Mouse (Mus musculus) frontal cortex, postnatal 14 days (tissue): Measurements from ENCODE around the gene Pes1.
"Not testable (repeated sequence)": the region's sequence is repeated elsewhere in the genome, so short reads cannot be mapped to it uniquely, and the experiment has no call there.

ENCODE experiments used
- DNase-seq, 2 experiments: peaks; one replicate each; pipeline ENCODE4 v3.0.0; 2022; ENCODE audit warnings: low spot score in 2 of 2

Pes1 gene

GRCm38 (mm10) chr11:4005220-4005805, 41.5 kb downstream of the Pes1 start:
- no peak for DNase-seq

GRCm38 (mm10) chr11:4006462-4006861, 42.7 kb downstream of the Pes1 start:
- no peak for DNase-seq

- DNase-seq = no peak
These were observed 48.8 kb downstream of the Pes1 start for GRCm38 (mm10) chr11:4012616-4013015.

GRCm38 (mm10) chr11:4015796-4016195, 52.0 kb downstream of the Pes1 start:
- DNase-seq = not testable (repeated sequence)

- not testable (repeated sequence) for DNase-seq
These were observed 58.3 kb downstream of the Pes1 start for GRCm38 (mm10) chr11:4022111-4022510.

- DNase-seq = no peak
These were observed 59.5 kb downstream of the Pes1 start for GRCm38 (mm10) chr11:4023321-4023720.

GRCm38 (mm10) chr11:4027066-4027465, 63.3 kb downstream of the Pes1 start:
- DNase-seq = no peak

GRCm38 (mm10) chr11:4027561-4028334, 64.0 kb downstream of the Pes1 start:
- no peak for DNase-seq

- no peak for DNase-seq
These were observed 65.6 kb downstream of the Pes1 start for GRCm38 (mm10) chr11:4029343-4029742.
